Mouse (Mus musculus): Measurements from ENCODE around the gene Hsd11b1.

DNA sequence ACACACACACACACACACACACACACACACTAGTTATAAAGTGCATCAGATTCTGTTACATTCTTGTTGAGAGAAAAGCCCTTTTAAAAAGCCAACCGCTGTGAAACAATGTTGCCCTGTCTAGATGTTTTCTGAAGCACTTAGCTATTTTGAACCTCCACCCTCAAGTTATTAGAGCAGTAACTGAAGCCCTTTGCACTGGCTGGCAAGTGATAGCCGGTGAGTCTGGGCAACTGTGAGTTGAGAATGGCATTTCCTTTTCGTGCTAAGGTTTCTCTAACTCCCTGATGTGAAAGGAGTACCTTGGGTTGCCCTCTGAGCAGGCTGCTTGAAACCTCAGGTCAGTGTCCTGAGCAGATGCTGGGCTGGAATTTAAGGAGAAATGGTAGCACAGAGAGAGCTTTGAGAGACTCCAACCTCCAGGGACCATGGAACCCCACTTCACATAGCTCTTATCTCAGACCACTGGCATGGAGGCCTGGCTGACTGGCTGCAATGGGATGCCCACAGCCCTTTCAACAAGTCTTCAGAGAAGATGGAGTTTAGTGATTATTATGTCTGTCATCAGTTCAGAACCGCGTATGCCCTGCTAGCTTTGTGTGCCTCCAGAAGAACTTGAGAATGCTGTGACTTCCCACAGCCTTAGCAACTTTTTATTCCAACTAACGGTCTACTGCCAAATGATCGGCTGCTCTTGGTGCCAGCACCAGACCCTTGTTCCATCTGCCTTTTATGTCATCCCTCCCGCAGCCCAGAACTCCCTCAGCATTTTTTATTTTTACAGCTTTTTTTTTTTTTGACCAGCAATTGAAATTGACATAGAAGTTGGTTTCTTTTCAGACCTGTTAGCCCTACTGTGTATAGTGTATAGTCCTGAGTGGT is 608 bp downstream of the Hsd11b1 start:
- no peak for TF ChIP-seq CTCF (IDR thresholded peaks at IDR 0.05; ENCODE audit: low read depth)
- TF ChIP-seq EP300 (optimal IDR thresholded peaks at IDR 0.05), result no peak
